Mouse (Mus musculus) intestine, embryonic 14.5 days (tissue): Measurements from ENCODE around the gene H2al2a. TPM values are rescaled to one million over a fixed set of nuclear protein-coding genes. Genes with fewer than 3 reads are reported as not detected.
"Not testable (repeated sequence)": the region's sequence is repeated elsewhere in the genome, so short reads cannot be mapped to it uniquely, and the experiment has no call there.

Experiments used
- ATAC-seq: fragments of 200-750 bp; cut with Nextera tagmentation; replicated peaks from 2 replicates; pipeline ENCODE4 v1.8.0; 2017; ENCODE audit warnings: low read depth, moderate number of reproducible peaks, moderate TSS enrichment, moderate library complexity; ENCODE audit not compliant: low FRiP score, low TSS enrichment
- DNase-seq: peaks from one replicate; pipeline ENCODE4 v3.0.0-alpha.2; 2018; ENCODE audit warnings: low spot score
- H3K27ac ChIP-seq: fragments of 300-500 bp; sonication (generic); 2 replicates; pipeline ENCODE4 v1.5.1; 2014; ENCODE audit warnings: low read depth, mild to moderate bottlenecking, control low read depth
- H3K27me3 ChIP-seq: fragments of 300-500 bp; sonication (generic); replicated peaks from 2 replicates; pipeline ENCODE4 v1.6.1; 2014; ENCODE audit warnings: low read length, control low read depth; ENCODE audit not compliant: control insufficient read depth, insufficient read depth
- H3K36me3 ChIP-seq: fragments of 300-500 bp; sonication (generic); 2 replicates; pipeline ENCODE4 v1.6.1; 2014; ENCODE audit warnings: low read length, control low read depth; ENCODE audit not compliant: control insufficient read depth, insufficient read depth
- H3K4me1 ChIP-seq: fragments of 300-500 bp; sonication (generic); replicated peaks from 2 replicates; pipeline ENCODE4 v1.6.1; 2014; ENCODE audit warnings: low read length, control low read depth, mixed read lengths; ENCODE audit not compliant: control insufficient read depth, insufficient read depth
- H3K4me2 ChIP-seq: fragments of 300-500 bp; sonication (generic); 2 replicates; pipeline ENCODE4 v1.6.1; 2014; ENCODE audit warnings: low read length
- H3K4me3 ChIP-seq: fragments of 300-500 bp; sonication (generic); 2 replicates; pipeline ENCODE4 v1.5.1; 2014; ENCODE audit warnings: low read depth, low read length, control low read depth, mixed read lengths
- H3K9ac ChIP-seq: fragments of 300-500 bp; sonication (generic); 2 replicates; pipeline ENCODE4 v1.6.1; 2014; ENCODE audit warnings: mild to moderate bottlenecking, low read length
- H3K9me3 ChIP-seq: fragments of 300-500 bp; sonication (generic); 2 replicates; pipeline ENCODE4 v1.6.1; 2016; ENCODE audit warnings: low read length, control low read depth; ENCODE audit not compliant: control insufficient read depth
- WGBS: fragments of 180-500 bp; shearing (Covaris S2); extraction: QIAGEN DNeasy Blood & Tissue Kit; methylation state at CpG from one replicate; pipeline ENCODE4 v1.1.7; 2014; 5-methylcytosine and 5-hydroxymethylcytosine counted together
- polyA plus RNA-seq: library from polyadenylated mRNA; unstranded; fragments of >200 nt; fragmentation: Nextera tagmentation; extraction: Ambion mirVana; gene quantifications from 2 replicates; pipeline ENCODE4 v1.2.1, GENCODE M21; 2014

H2al2a gene
- polyA plus RNA-seq, 1 experiment from 2014 or later: not detected

- H3K9ac ChIP-seq, DNase-seq, H3K27me3 ChIP-seq, H3K4me2 ChIP-seq, H3K4me3 ChIP-seq, H3K27ac ChIP-seq, H3K4me1 ChIP-seq, H3K36me3 ChIP-seq, H3K9me3 ChIP-seq: not testable (repeated sequence)
- 0 out of 2 replicates have a peak, but pooled peaks have one; percentile 27 for ATAC-seq
- WGBS: 76% methylated on average over 3 of the region's 3 CpGs
Observed at GRCm38 (mm10) chr2:17968037-17968436, 28.7 kb downstream of the H2al2a start.

- H3K27me3 ChIP-seq: no peaks in the 10 kb centered on the region
- ATAC-seq: no peak
Observed at GRCm38 (mm10) chr2:17959501-17959900, 37.3 kb downstream of the H2al2a start.

GRCm38 (mm10) chr2:17946875-17947274 is 49.9 kb downstream of the H2al2a start:
- Histone ChIP-seq H3K9me3 (no peaks in the 10 kb centered on the region), H3K9ac (no peak overlapping the region), H3K36me3 (no peaks in the 10 kb centered on the region), H3K27me3 (no peaks in the 10 kb centered on the region), H3K4me3 (no peak overlapping the region), H3K4me2 (no peak overlapping the region), H3K4me1 (peaks cover 8% of the 10 kb centered on the region; the same call in 1 of the 2 replicates), H3K27ac (no peak overlapping the region)
- 46% methylated on average over 3 of the region's 3 CpGs for WGBS
- ATAC-seq (0 out of 2 replicates have a peak, but pooled peaks have one; percentile 40), DNase-seq (no peak)

More at GRCm38 (mm10) chr2:17959501-17959900, 37.3 kb downstream of the H2al2a start:
- H3K4me1 ChIP-seq: no peaks in the 10 kb centered on the region
- H3K27ac ChIP-seq: no peak overlapping the region
- no peak for DNase-seq
- no peaks in the 10 kb centered on the region for H3K36me3 ChIP-seq
- H3K9me3 ChIP-seq: no peaks in the 10 kb centered on the region
- H3K4me2 ChIP-seq: no peak overlapping the region
- no peak overlapping the region for H3K9ac ChIP-seq
- no peak overlapping the region for H3K4me3 ChIP-seq
- 87% methylated on average over 1 of the region's 1 CpGs for WGBS

Other genes with a start within 250 kb of the H2al2a start
- 11.5 and 13.3 TPM in 2 replicates for gene A930004D18Rik, start 40.8 kb upstream of the H2al2a start, polyA plus RNA-seq
- gene Skida1, start 52.1 kb upstream of the H2al2a start, polyA plus RNA-seq: 3.3 and 3.8 TPM in 2 replicates
- 36.4 and 40.2 TPM in 2 replicates for gene Mllt10, start 58.3 kb upstream of the H2al2a start, polyA plus RNA-seq